Mouse (Mus musculus): ENCODE results near the gene Morf4l2. TPM values are rescaled to one million over a fixed set of nuclear protein-coding genes. Genes with fewer than 3 reads are reported as not detected.
A peak's percentile ranks its signal among the peaks of the same experiment; 100 is the strongest.

Gene Morf4l2
- polyA plus RNA-seq, 1 experiment: 236 TPM

- Histone ChIP-seq H3K4me1 (ENCODE audit: control insufficient read depth, insufficient read depth, low read length) (no peaks in the 10 kb centered on the region), H3K4me3 (replicated peaks; ENCODE audit: insufficient read depth, low read depth, low read length) (no peak overlapping the region), H3K27ac (ENCODE audit: insufficient read depth, low read length) (no peak overlapping the region), H3K27me3 (ENCODE audit: control insufficient read depth, insufficient read depth, low read length) (no peaks in the 10 kb centered on the region)
- 53% methylated on average over 3 of the region's 3 CpGs for WGBS
- TF ChIP-seq POLR2A (IDR thresholded peaks at IDR 0.05; ENCODE audit: borderline replicate concordance, insufficient read depth, low read length) (no peak), CTCF (IDR thresholded peaks at IDR 0.05; ENCODE audit: borderline replicate concordance, insufficient read depth, low read depth, low read length) (no peak)
- DNase-seq: peak in 1 of 2 experiments; percentile 4
Observed at GRCm38 (mm10) chrX:136755464-136755863, 12.0 kb upstream of the Morf4l2 start.

DNA sequence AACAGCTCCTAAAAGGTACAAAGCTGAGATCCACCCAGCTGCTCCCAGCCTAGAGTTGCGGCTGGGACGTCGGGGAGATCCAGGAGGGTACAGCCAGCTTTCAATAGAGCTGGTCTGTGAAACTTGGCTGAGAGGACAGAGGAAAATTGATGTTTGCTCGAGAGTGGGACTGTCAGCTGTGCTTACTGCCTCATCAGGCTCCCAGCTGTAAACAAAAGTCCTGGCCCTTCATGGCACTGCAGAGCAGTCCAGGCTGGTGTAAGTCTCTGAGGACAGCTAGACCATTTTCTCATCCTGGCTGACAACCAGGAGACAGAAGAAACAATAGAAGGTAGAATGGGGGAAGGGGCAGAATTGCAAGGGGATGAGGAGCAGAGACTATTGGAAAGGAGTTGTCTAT, 5.8 kb upstream of the Morf4l2 start:
- 62% methylated on average over 4 of the region's 4 CpGs for WGBS
- Histone ChIP-seq H3K4me3 (replicated peaks; ENCODE audit: insufficient read depth, low read depth, low read length) (no peak overlapping the region), H3K27ac (ENCODE audit: insufficient read depth, low read length) (no peak overlapping the region), H3K27me3 (ENCODE audit: control insufficient read depth, insufficient read depth, low read length) (no peaks in the 10 kb centered on the region), H3K4me1 (ENCODE audit: control insufficient read depth, insufficient read depth, low read length) (no peaks in the 10 kb centered on the region)
- TF ChIP-seq CTCF (IDR thresholded peaks at IDR 0.05; ENCODE audit: borderline replicate concordance, insufficient read depth, low read depth, low read length): no peak
- no peak for TF ChIP-seq POLR2A (IDR thresholded peaks at IDR 0.05; ENCODE audit: borderline replicate concordance, insufficient read depth, low read length)
- peak in 1 of 2 experiments; percentile 4 for DNase-seq

DNA sequence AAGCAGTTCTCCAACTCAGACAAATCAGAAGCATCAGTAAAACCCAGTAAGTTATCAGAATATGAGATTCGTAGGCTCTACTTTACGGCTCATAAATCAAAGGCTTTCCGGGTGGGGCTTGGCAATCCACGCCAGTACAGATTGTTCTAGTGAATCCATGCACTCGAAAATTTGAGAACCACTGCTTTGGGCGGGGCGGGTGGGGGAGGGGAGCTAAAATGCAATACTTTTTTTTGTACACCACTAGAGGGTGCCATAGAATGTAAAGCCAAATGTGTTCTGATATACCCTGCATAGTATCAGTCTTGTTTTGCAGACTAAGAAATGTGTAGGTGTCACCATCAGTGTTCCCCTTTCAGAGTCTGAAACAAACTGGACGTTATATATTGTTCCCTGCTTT, 1.2 kb upstream of the Morf4l2 start:
- WGBS: 60% methylated on average over 8 of the region's 8 CpGs
- Histone ChIP-seq H3K27me3 (ENCODE audit: control insufficient read depth, insufficient read depth, low read length) (no peaks in the 10 kb centered on the region), H3K4me3 (replicated peaks; ENCODE audit: insufficient read depth, low read depth, low read length) (no peak overlapping the region), H3K4me1 (ENCODE audit: control insufficient read depth, insufficient read depth, low read length) (no peaks in the 10 kb centered on the region), H3K27ac (ENCODE audit: insufficient read depth, low read length) (peak overlapping the region; percentile 6; the same call in 1 of the 2 replicates)
- DNase-seq: peak in 1 of 2 experiments; percentile 1
- no peak for TF ChIP-seq POLR2A (IDR thresholded peaks at IDR 0.05; ENCODE audit: borderline replicate concordance, insufficient read depth, low read length)
- TF ChIP-seq CTCF (IDR thresholded peaks at IDR 0.05; ENCODE audit: borderline replicate concordance, insufficient read depth, low read depth, low read length): no peak

GRCm38 (mm10) chrX:136742661-136743103, 808 bp downstream of the Morf4l2 start:
- peak; percentile 47; the same call in 1 of the 2 replicates for TF ChIP-seq CTCF (IDR thresholded peaks at IDR 0.05; ENCODE audit: borderline replicate concordance, insufficient read depth, low read depth, low read length)
- TF ChIP-seq POLR2A (IDR thresholded peaks at IDR 0.05; ENCODE audit: borderline replicate concordance, insufficient read depth, low read length): no peak
- WGBS: 15% methylated on average over 5 of the region's 5 CpGs
- H3K27ac ChIP-seq (ENCODE audit: insufficient read depth, low read length): no peak overlapping the region; the same call in 1 of the 2 replicates
- DNase-seq: peak; percentile 57 to 72
- peak overlapping the region; percentile 99 for H3K4me3 ChIP-seq (replicated peaks; ENCODE audit: insufficient read depth, low read depth, low read length)
- no peaks in the 10 kb centered on the region for H3K4me1 ChIP-seq (ENCODE audit: control insufficient read depth, insufficient read depth, low read length)
- H3K27me3 ChIP-seq (ENCODE audit: control insufficient read depth, insufficient read depth, low read length): no peaks in the 10 kb centered on the region

DNA sequence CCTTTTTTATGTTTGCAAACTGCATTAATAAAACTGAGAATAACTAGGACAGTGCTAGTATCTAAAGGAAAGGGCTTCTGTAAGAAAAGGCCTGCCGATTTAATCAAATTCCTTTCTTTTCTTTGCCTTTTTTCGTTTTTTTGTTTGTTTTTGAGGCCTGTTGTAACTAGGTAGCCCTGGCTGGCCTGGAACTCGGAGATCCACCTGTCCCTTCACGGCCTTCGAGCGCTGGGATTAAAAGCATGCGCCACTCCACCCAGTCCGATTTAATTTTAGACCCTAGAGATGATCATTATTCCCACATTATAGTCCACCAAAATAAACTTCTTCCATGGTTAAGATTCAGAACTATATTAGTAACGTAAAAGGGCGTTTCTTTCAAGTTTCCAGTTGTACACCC, 1.2 kb downstream of the Morf4l2 start:
- H3K4me1 ChIP-seq (ENCODE audit: control insufficient read depth, insufficient read depth, low read length): no peaks in the 10 kb centered on the region
- peak overlapping the region; percentile 61 for H3K27ac ChIP-seq (ENCODE audit: insufficient read depth, low read length)
- no peaks in the 10 kb centered on the region for H3K27me3 ChIP-seq (ENCODE audit: control insufficient read depth, insufficient read depth, low read length)
- TF ChIP-seq CTCF (IDR thresholded peaks at IDR 0.05; ENCODE audit: borderline replicate concordance, insufficient read depth, low read depth, low read length): no peak
- no peak for TF ChIP-seq POLR2A (IDR thresholded peaks at IDR 0.05; ENCODE audit: borderline replicate concordance, insufficient read depth, low read length)
- peak overlapping the region; percentile 99 for H3K4me3 ChIP-seq (replicated peaks; ENCODE audit: insufficient read depth, low read depth, low read length)
- 7% methylated on average over 10 of the region's 10 CpGs for WGBS
- no peak for DNase-seq

DNA sequence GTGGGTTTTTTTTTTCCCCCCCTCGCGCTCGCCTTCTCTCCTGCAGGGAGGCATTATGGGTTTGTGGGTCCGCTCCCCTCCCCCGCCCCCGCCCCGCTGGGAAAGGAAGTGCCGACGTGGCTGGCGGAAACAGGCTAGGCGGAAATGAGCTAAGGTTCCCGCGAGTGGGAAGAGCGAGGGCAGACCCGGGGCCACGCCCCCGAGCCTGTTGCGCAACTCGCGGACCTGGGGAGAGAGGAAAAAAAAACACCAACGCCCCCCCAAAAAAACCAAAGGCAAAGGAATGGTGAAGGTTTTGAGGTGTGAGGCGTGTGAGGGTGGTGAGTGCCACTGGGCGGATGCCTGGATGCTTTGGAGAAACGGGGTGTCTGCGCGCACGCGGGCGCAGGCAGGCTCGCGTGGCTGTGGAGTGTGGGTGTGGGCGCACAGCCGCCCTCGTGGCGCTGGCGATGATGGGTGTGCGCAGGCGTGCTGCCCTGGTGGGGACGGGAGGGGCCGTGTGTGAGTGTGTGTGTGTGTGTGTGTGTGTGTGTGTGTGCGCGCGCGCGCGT, 1.8 kb downstream of the Morf4l2 start:
- 11% methylated on average over 46 of the region's 46 CpGs for WGBS
- peak; percentile 82 to 83 for DNase-seq
- Histone ChIP-seq H3K4me3 (replicated peaks; ENCODE audit: insufficient read depth, low read depth, low read length) (peak overlapping the region; percentile 99), H3K27ac (ENCODE audit: insufficient read depth, low read length) (peak overlapping the region; percentile 61), H3K4me1 (ENCODE audit: control insufficient read depth, insufficient read depth, low read length) (no peaks in the 10 kb centered on the region), H3K27me3 (ENCODE audit: control insufficient read depth, insufficient read depth, low read length) (no peaks in the 10 kb centered on the region)
- TF ChIP-seq CTCF (IDR thresholded peaks at IDR 0.05; ENCODE audit: borderline replicate concordance, insufficient read depth, low read depth, low read length) (no peak), POLR2A (IDR thresholded peaks at IDR 0.05; ENCODE audit: borderline replicate concordance, insufficient read depth, low read length) (peak; percentile 30; the same call in 1 of the 2 replicates)

- Histone ChIP-seq H3K27ac (ENCODE audit: insufficient read depth, low read length) (peak overlapping the region; percentile 55; the same call in 1 of the 2 replicates), H3K4me1 (ENCODE audit: control insufficient read depth, insufficient read depth, low read length) (no peaks in the 10 kb centered on the region), H3K27me3 (ENCODE audit: control insufficient read depth, insufficient read depth, low read length) (no peaks in the 10 kb centered on the region), H3K4me3 (replicated peaks; ENCODE audit: insufficient read depth, low read depth, low read length) (peak overlapping the region; percentile 99)
- TF ChIP-seq POLR2A (IDR thresholded peaks at IDR 0.05; ENCODE audit: borderline replicate concordance, insufficient read depth, low read length): peak; percentile 90; the same call in 1 of the 2 replicates
- TF ChIP-seq CTCF (IDR thresholded peaks at IDR 0.05; ENCODE audit: borderline replicate concordance, insufficient read depth, low read depth, low read length): no peak
- peak; percentile 91 to 97 for DNase-seq
- 6% methylated on average over 39 of the region's 39 CpGs for whole genome bisulfite sequencing
Observed at GRCm38 (mm10) chrX:136740791-136741650, 2.5 kb downstream of the Morf4l2 start.
